In genomic region chr5:128620408-128620807, GRCm38 (mm10) we compare ENCODE assay signal across 16 mouse cellular contexts. TPM values are rescaled to one million over a fixed set of nuclear protein-coding genes. Genes with fewer than 3 reads are reported as not detected.
A peak's percentile ranks its signal among the peaks of the same experiment; 100 is the strongest.
DNase-seq lines count a peak whose midpoint lies in the region; ATAC-seq lines count a peak whose summit lies in the region.
"Had no signal": no experiment of that assay in that cellular context is flagged by ENCODE, and none has a peak within 500 bp of the region (broad histone marks: within the 10 kb centered on the region; RNA-seq: fewer than 3 reads in every experiment).

No protein-coding gene starts in this region.

- H3K27me3 ChIP-seq in hindbrain, embryonic 16.5 days (replicated peaks; ENCODE audit: control insufficient read depth, insufficient read depth, low read length), result peaks cover 2% of the 10 kb centered on the region; the same call in 1 of the 2 replicates
- H3K27me3 ChIP-seq in hindbrain, embryonic 11.5 days (ENCODE audit: control insufficient read depth, insufficient read depth, low read length), result no peaks in the 10 kb centered on the region
- 0 out of 2 replicates have a peak, but pooled peaks cover 5% of the 10 kb centered on the region for H3K27me3 ChIP-seq in intestine, embryonic 16.5 days (replicated peaks; ENCODE audit: control insufficient read depth, insufficient read depth, low read length)
- peaks cover 11% of the 10 kb centered on the region; the same call in 1 of the 2 replicates for H3K27me3 ChIP-seq in midbrain, embryonic 15.5 days (replicated peaks)

- no peaks in the 10 kb centered on the region for H3K9me3 ChIP-seq in hindbrain, embryonic 16.5 days (ENCODE audit: control insufficient read depth, low read length)
- no peaks in the 10 kb centered on the region for H3K9me3 ChIP-seq in hindbrain, embryonic 11.5 days (ENCODE audit: control insufficient read depth, low read length)
- no peaks in the 10 kb centered on the region for H3K9me3 ChIP-seq in intestine, embryonic 16.5 days (ENCODE audit: control insufficient read depth, low read length)
- H3K9me3 ChIP-seq in midbrain, embryonic 15.5 days, result no peaks in the 10 kb centered on the region
- H3K9me3 ChIP-seq: liver, embryonic 12.5 days had no signal

- WGBS in hindbrain, embryonic 16.5 days, result 7% methylated on average over 9 of the region's 9 CpGs
- WGBS in hindbrain, embryonic 11.5 days, result 4% methylated on average over 9 of the region's 9 CpGs
- 5% methylated on average over 9 of the region's 9 CpGs for WGBS in intestine, embryonic 16.5 days
- whole genome bisulfite sequencing in midbrain, embryonic 15.5 days, result 4% methylated on average over 9 of the region's 9 CpGs

- H3K36me3 ChIP-seq in hindbrain, embryonic 16.5 days (ENCODE audit: control insufficient read depth, insufficient read depth, low read length), result no peaks in the 10 kb centered on the region
- H3K36me3 ChIP-seq in hindbrain, embryonic 11.5 days (ENCODE audit: control insufficient read depth, insufficient read depth, low read length), result no peaks in the 10 kb centered on the region
- no peaks in the 10 kb centered on the region for H3K36me3 ChIP-seq in intestine, embryonic 16.5 days (ENCODE audit: control insufficient read depth, insufficient read depth, low read length)
- H3K36me3 ChIP-seq in midbrain, embryonic 15.5 days (replicated peaks), result no peaks in the 10 kb centered on the region
- H3K36me3 ChIP-seq: liver, embryonic 12.5 days had no signal

- no peak overlapping the region for H3K9ac ChIP-seq in hindbrain, embryonic 16.5 days (ENCODE audit: low read depth, low read length)
- H3K9ac ChIP-seq in hindbrain, embryonic 11.5 days (ENCODE audit: low read depth, low read length), result no peak overlapping the region
- H3K9ac ChIP-seq in intestine, embryonic 16.5 days (ENCODE audit: low read depth, low read length), result no peak overlapping the region
- H3K9ac ChIP-seq in midbrain, embryonic 15.5 days, result no peak overlapping the region
- H3K9ac ChIP-seq: liver, embryonic 12.5 days had no signal

- no peak overlapping the region for H3K4me2 ChIP-seq in hindbrain, embryonic 16.5 days (ENCODE audit: low read length)
- no peak overlapping the region for H3K4me2 ChIP-seq in hindbrain, embryonic 11.5 days (replicated peaks; ENCODE audit: low read depth, low read length)
- H3K4me2 ChIP-seq in intestine, embryonic 16.5 days (ENCODE audit: low read depth, low read length), result no peak overlapping the region
- no peak overlapping the region for H3K4me2 ChIP-seq in midbrain, embryonic 15.5 days
- H3K4me2 ChIP-seq: liver, embryonic 12.5 days had no signal

- no peak overlapping the region for H3K4me3 ChIP-seq in hindbrain, embryonic 16.5 days (ENCODE audit: low read length)
- no peak overlapping the region for H3K4me3 ChIP-seq in hindbrain, embryonic 11.5 days (ENCODE audit: low read depth, low read length)
- no peak overlapping the region for H3K4me3 ChIP-seq in intestine, embryonic 16.5 days (ENCODE audit: low read length)
- no peak overlapping the region for H3K4me3 ChIP-seq in midbrain, embryonic 15.5 days
- H3K4me3 ChIP-seq: gastrocnemius, adult 2 months; liver, embryonic 12.5 days had no signal

- DNase-seq in hindbrain, embryonic 11.5 days (ENCODE audit: low spot score), result no peak
- peak; percentile 49 for DNase-seq in embryo, embryonic 9.5 days (ENCODE audit: extremely low spot score)
- DNase-seq in thymus, postnatal 0 days (ENCODE audit: low spot score), result no peak
- no peak for DNase-seq in kidney, postnatal 14 days
- DNase-seq in spleen, postnatal 10 days (ENCODE audit: low spot score in 2 of 2), result no peak
- DNase-seq: adrenal gland, postnatal 10 days; gastrocnemius, adult 2 months; heart, postnatal 14 days; kidney, postnatal 25 days; lung, postnatal 14 days; thymus, postnatal 25 days had no signal

- H3K27ac ChIP-seq in hindbrain, embryonic 16.5 days (ENCODE audit: low read depth, low read length), result no peak overlapping the region
- no peak overlapping the region for H3K27ac ChIP-seq in hindbrain, embryonic 11.5 days (ENCODE audit: low read depth, low read length)
- H3K27ac ChIP-seq in intestine, embryonic 16.5 days (ENCODE audit: low read length), result no peak overlapping the region
- 0 out of 2 replicates have a peak overlapping the region, but pooled peaks have one; percentile 25 for H3K27ac ChIP-seq in midbrain, embryonic 15.5 days
- H3K27ac ChIP-seq: gastrocnemius, adult 2 months; liver, embryonic 12.5 days had no signal

- peaks cover 11% of the 10 kb centered on the region for H3K4me1 ChIP-seq in hindbrain, embryonic 16.5 days (ENCODE audit: control insufficient read depth, insufficient read depth, low read depth, low read length)
- H3K4me1 ChIP-seq in hindbrain, embryonic 11.5 days (replicated peaks; ENCODE audit: control insufficient read depth, insufficient read depth, low read length), result peaks cover 3% of the 10 kb centered on the region
- no peaks in the 10 kb centered on the region for H3K4me1 ChIP-seq in intestine, embryonic 16.5 days (ENCODE audit: control insufficient read depth, insufficient read depth, low read length)
- peaks cover 23% of the 10 kb centered on the region for H3K4me1 ChIP-seq in midbrain, embryonic 15.5 days
- H3K4me1 ChIP-seq: liver, embryonic 12.5 days had no signal

- 0 out of 2 replicates have a peak, but pooled peaks have one; percentile 42 for ATAC-seq in hindbrain, embryonic 16.5 days
- no peak for ATAC-seq in hindbrain, embryonic 11.5 days (ENCODE audit: low FRiP score)
- peak; percentile 48; the same call in 1 of the 2 replicates for ATAC-seq in intestine, embryonic 16.5 days
- ATAC-seq in midbrain, embryonic 15.5 days (replicated peaks), result no peak
- ATAC-seq: liver, embryonic 12.5 days had no signal

RNA-seq across cellular contexts. Expression of gene Fzd10, which starts 19.8 kb away (rescaled TPM):
- 2.9 and 3.1 TPM in 2 replicates for polyA plus RNA-seq in hindbrain, embryonic 16.5 days (2015; fragmentation: Nextera tagmentation; extraction: Ambion mirVana)
- polyA plus RNA-seq in hindbrain, embryonic 11.5 days (2014; fragmentation: Nextera tagmentation; extraction: Ambion mirVana), result 17.8 and 19.3 TPM in 2 replicates
- polyA plus RNA-seq in intestine, embryonic 16.5 days (2015; fragmentation: Nextera tagmentation; extraction: Ambion mirVana), result 0.47 and 0.53 TPM in 2 replicates
- polyA plus RNA-seq in midbrain, embryonic 15.5 days (2015; fragmentation: Nextera tagmentation; extraction: Ambion mirVana), result 5.9 and 6.7 TPM in 2 replicates
- 3.1 TPM in 2 replicates for polyA plus RNA-seq in thymus, postnatal 0 days (2015; fragmentation: Nextera tagmentation; extraction: Ambion mirVana)
- polyA plus RNA-seq: C2C12 had no signal

Comparison
In these comparisons a context has a peak if more than half of its experiments do, and no peak if none do; other contexts are left out.
1. ATAC-seq: peak in hindbrain, embryonic 16.5 days (single experiment) and intestine, embryonic 16.5 days (single experiment); none in hindbrain, embryonic 11.5 days (single experiment) and midbrain, embryonic 15.5 days (single experiment).